Mouse (Mus musculus): ENCODE measurements around the gene Trio. TPM values are rescaled to one million over a fixed set of nuclear protein-coding genes. Genes with fewer than 3 reads are reported as not detected.

The Trio gene
- polyA plus RNA-seq, 1 experiment = 0.03 TPM

GRCm38 (mm10) chr15:27808596-27809276, 216.9 kb downstream of the Trio start:
- no peaks in the 10 kb centered on the region for H3K27me3 ChIP-seq (ENCODE audit: control insufficient read depth)
- H3K9me3 ChIP-seq (ENCODE audit: control insufficient read depth, low read length) = no peaks in the 10 kb centered on the region
- H3K4me3 ChIP-seq (replicated peaks) = no peak overlapping the region
- TF ChIP-seq GATA1 (IDR thresholded peaks at IDR 0.05; ENCODE audit: low read length) (no peak), TAL1 (IDR thresholded peaks at IDR 0.05; ENCODE audit: low read length) (no peak)
- peaks cover 6% of the 10 kb centered on the region for H3K36me3 ChIP-seq (ENCODE audit: control insufficient read depth)
- H3K4me1 ChIP-seq (ENCODE audit: control insufficient read depth) = no peaks in the 10 kb centered on the region

- H3K4me3 ChIP-seq (replicated peaks) = no peak overlapping the region
- no peaks in the 10 kb centered on the region for H3K27me3 ChIP-seq (ENCODE audit: control insufficient read depth)
- no peaks in the 10 kb centered on the region for H3K4me1 ChIP-seq (ENCODE audit: control insufficient read depth)
- H3K9me3 ChIP-seq (ENCODE audit: control insufficient read depth, low read length) = no peaks in the 10 kb centered on the region
- TF ChIP-seq TAL1 (IDR thresholded peaks at IDR 0.05; ENCODE audit: low read length) (no peak), GATA1 (IDR thresholded peaks at IDR 0.05; ENCODE audit: low read length) (no peak)
- peaks cover 6% of the 10 kb centered on the region for H3K36me3 ChIP-seq (ENCODE audit: control insufficient read depth)
Measured at GRCm38 (mm10) chr15:27806219-27806618, 219.4 kb downstream of the Trio start.

- Histone ChIP-seq H3K27me3 (ENCODE audit: control insufficient read depth) (no peaks in the 10 kb centered on the region), H3K4me1 (ENCODE audit: control insufficient read depth) (no peaks in the 10 kb centered on the region), H3K36me3 (ENCODE audit: control insufficient read depth) (peaks cover 6% of the 10 kb centered on the region), H3K9me3 (ENCODE audit: control insufficient read depth, low read length) (no peaks in the 10 kb centered on the region), H3K4me3 (replicated peaks) (no peak overlapping the region)
- TF ChIP-seq TAL1 (IDR thresholded peaks at IDR 0.05; ENCODE audit: low read length) (no peak), GATA1 (IDR thresholded peaks at IDR 0.05; ENCODE audit: low read length) (no peak)
Measured at GRCm38 (mm10) chr15:27805654-27806053, 220.0 kb downstream of the Trio start.

GRCm38 (mm10) chr15:27804447-27804846, 221.2 kb downstream of the Trio start:
- no peaks in the 10 kb centered on the region for H3K4me1 ChIP-seq (ENCODE audit: control insufficient read depth)
- no peaks in the 10 kb centered on the region for H3K9me3 ChIP-seq (ENCODE audit: control insufficient read depth, low read length)
- no peak for TF ChIP-seq TAL1 (IDR thresholded peaks at IDR 0.05; ENCODE audit: low read length)
- no peak for TF ChIP-seq GATA1 (IDR thresholded peaks at IDR 0.05; ENCODE audit: low read length)
- H3K36me3 ChIP-seq (ENCODE audit: control insufficient read depth) = peaks cover 6% of the 10 kb centered on the region
- H3K27me3 ChIP-seq (ENCODE audit: control insufficient read depth) = no peaks in the 10 kb centered on the region
- H3K4me3 ChIP-seq (replicated peaks) = no peak overlapping the region

GRCm38 (mm10) chr15:27803568-27804345, 221.9 kb downstream of the Trio start:
- Histone ChIP-seq H3K36me3 (ENCODE audit: control insufficient read depth) (peaks cover 6% of the 10 kb centered on the region), H3K4me1 (ENCODE audit: control insufficient read depth) (no peaks in the 10 kb centered on the region), H3K9me3 (ENCODE audit: control insufficient read depth, low read length) (no peaks in the 10 kb centered on the region), H3K4me3 (replicated peaks) (no peak overlapping the region), H3K27me3 (ENCODE audit: control insufficient read depth) (no peaks in the 10 kb centered on the region)
- TF ChIP-seq TAL1 (IDR thresholded peaks at IDR 0.05; ENCODE audit: low read length) = no peak
- TF ChIP-seq GATA1 (IDR thresholded peaks at IDR 0.05; ENCODE audit: low read length) = no peak

GRCm38 (mm10) chr15:27802243-27802642, 223.4 kb downstream of the Trio start:
- no peak overlapping the region for H3K4me3 ChIP-seq (replicated peaks)
- H3K9me3 ChIP-seq (ENCODE audit: control insufficient read depth, low read length) = no peaks in the 10 kb centered on the region

GRCm38 (mm10) chr15:27801177-27801576, 224.5 kb downstream of the Trio start:
- TF ChIP-seq TAL1 (IDR thresholded peaks at IDR 0.05; ENCODE audit: low read length) (no peak), GATA1 (IDR thresholded peaks at IDR 0.05; ENCODE audit: low read length) (no peak)
- H3K4me1 ChIP-seq (ENCODE audit: control insufficient read depth) = no peaks in the 10 kb centered on the region
- H3K27me3 ChIP-seq (ENCODE audit: control insufficient read depth) = no peaks in the 10 kb centered on the region
- no peaks in the 10 kb centered on the region for H3K9me3 ChIP-seq (ENCODE audit: control insufficient read depth, low read length)
- H3K36me3 ChIP-seq (ENCODE audit: control insufficient read depth) = peaks cover 9% of the 10 kb centered on the region
- H3K4me3 ChIP-seq (replicated peaks) = no peak overlapping the region

More at GRCm38 (mm10) chr15:27802243-27802642, 223.4 kb downstream of the Trio start:
- TF ChIP-seq TAL1 (IDR thresholded peaks at IDR 0.05; ENCODE audit: low read length) = no peak
- TF ChIP-seq GATA1 (IDR thresholded peaks at IDR 0.05; ENCODE audit: low read length) = no peak
- peaks cover 9% of the 10 kb centered on the region for H3K36me3 ChIP-seq (ENCODE audit: control insufficient read depth)
- no peaks in the 10 kb centered on the region for H3K4me1 ChIP-seq (ENCODE audit: control insufficient read depth)
- H3K27me3 ChIP-seq (ENCODE audit: control insufficient read depth) = no peaks in the 10 kb centered on the region

DNA sequence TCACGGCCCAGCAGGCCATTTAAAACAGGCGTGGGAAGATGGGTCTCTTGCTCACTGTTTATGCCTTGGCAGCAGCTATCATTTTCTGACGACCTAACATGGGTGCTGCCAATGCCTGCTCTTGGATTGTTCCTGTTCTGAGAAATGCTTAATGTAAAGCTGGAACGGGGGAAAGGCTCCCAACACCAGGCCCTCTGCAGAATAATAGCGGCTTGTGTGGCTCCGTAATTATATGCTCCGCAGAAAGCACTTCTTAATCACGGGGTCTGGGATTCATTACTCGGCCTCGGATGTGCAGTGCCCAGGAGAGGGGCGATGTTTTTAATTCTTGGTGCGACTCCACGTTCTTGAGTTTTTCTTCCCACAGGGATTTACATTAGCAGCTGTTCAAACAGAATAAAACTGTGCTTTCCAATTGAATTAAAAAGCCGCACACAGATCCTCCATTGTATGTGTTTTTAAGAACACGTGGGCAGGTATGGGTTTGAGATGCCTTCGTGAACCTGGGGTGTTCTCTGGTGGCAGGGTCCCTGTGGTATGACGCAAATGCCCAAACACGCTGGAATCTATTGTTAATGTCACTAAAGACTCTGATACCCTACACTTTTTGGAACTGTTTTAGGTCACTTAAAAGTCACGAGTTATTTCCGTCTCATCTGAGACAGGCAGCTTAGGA, 228.0 kb downstream of the Trio start:
- Histone ChIP-seq H3K4me3 (replicated peaks) (no peak overlapping the region), H3K27me3 (ENCODE audit: control insufficient read depth) (no peaks in the 10 kb centered on the region), H3K36me3 (ENCODE audit: control insufficient read depth) (peaks cover 3% of the 10 kb centered on the region; the same call in 1 of the 2 replicates), H3K4me1 (ENCODE audit: control insufficient read depth) (no peaks in the 10 kb centered on the region), H3K9me3 (ENCODE audit: control insufficient read depth, low read length) (no peaks in the 10 kb centered on the region)
- no peak for TF ChIP-seq GATA1 (IDR thresholded peaks at IDR 0.05; ENCODE audit: low read length)
- no peak for TF ChIP-seq TAL1 (IDR thresholded peaks at IDR 0.05; ENCODE audit: low read length)

DNA sequence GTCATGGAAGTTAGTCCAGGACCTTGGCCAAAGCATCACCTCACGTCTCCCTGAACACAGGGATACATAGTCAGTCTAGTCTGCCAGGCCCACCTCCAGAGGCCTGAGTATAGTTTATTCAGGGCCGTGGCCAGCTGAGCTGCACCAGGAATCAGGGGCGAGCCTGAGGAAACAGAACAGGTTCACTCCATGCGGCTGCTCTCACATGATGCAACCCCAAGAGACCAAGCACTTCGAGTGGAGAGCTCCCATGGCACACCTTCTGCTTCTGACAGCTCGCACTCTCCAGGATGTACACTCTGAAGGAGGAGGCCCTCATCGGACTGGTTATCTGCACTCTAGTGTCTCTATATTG, 228.8 kb downstream of the Trio start:
- no peaks in the 10 kb centered on the region for H3K9me3 ChIP-seq (ENCODE audit: control insufficient read depth, low read length)
- H3K36me3 ChIP-seq (ENCODE audit: control insufficient read depth) = peaks cover 3% of the 10 kb centered on the region; the same call in 1 of the 2 replicates
- TF ChIP-seq GATA1 (IDR thresholded peaks at IDR 0.05; ENCODE audit: low read length) = no peak
- no peak for TF ChIP-seq TAL1 (IDR thresholded peaks at IDR 0.05; ENCODE audit: low read length)
- H3K27me3 ChIP-seq (ENCODE audit: control insufficient read depth) = no peaks in the 10 kb centered on the region
- no peaks in the 10 kb centered on the region for H3K4me1 ChIP-seq (ENCODE audit: control insufficient read depth)
- no peak overlapping the region for H3K4me3 ChIP-seq (replicated peaks)
